Mouse (Mus musculus): ENCODE measurements around the gene Bap1. TPM values are rescaled to one million over a fixed set of nuclear protein-coding genes. Genes with fewer than 3 reads are reported as not detected.

Bap1 gene
- polyA plus RNA-seq, 1 experiment: 43.2 TPM

Other genes starting within 250 kb of the Bap1 start
- 269 and 320 TPM in 2 replicates for gene Spcs1, start 249.8 kb upstream of the Bap1 start, polyA plus RNA-seq (2012; rRNA removed)
- gene Pbrm1, start 232.3 kb upstream of the Bap1 start, polyA plus RNA-seq (2012; rRNA removed): 21.5 and 26.9 TPM in 2 replicates
- gene Gnl3, start 232.3 kb upstream of the Bap1 start, polyA plus RNA-seq (2012; rRNA removed): 51.0 and 68.7 TPM in 2 replicates
- 28.1 and 42.8 TPM in 2 replicates for gene Smim4, start 122.5 kb upstream of the Bap1 start, polyA plus RNA-seq (2012; rRNA removed)
- gene Nt5dc2, start 120.4 kb upstream of the Bap1 start, polyA plus RNA-seq (2012; rRNA removed): 8.0 and 8.1 TPM in 2 replicates
- 85.3 and 90.2 TPM in 2 replicates for gene Stab1, start 82.8 kb upstream of the Bap1 start, polyA plus RNA-seq (2012; rRNA removed)
- 3.0 and 3.5 TPM in 2 replicates for gene Tnnc1, start 43.1 kb upstream of the Bap1 start, polyA plus RNA-seq (2012; rRNA removed)
- gene Nisch, start 34.5 kb upstream of the Bap1 start, polyA plus RNA-seq (2012; rRNA removed): 211 and 293 TPM in 2 replicates
- gene Sema3g, start 33.6 kb upstream of the Bap1 start, polyA plus RNA-seq (2012; rRNA removed): 3.6 and 5.9 TPM in 2 replicates
- gene Phf7, start 133 bp upstream of the Bap1 start, polyA plus RNA-seq (2012; rRNA removed): 8.9 and 9.0 TPM in 2 replicates
- 2.3 and 2.4 TPM in 2 replicates for gene Dnah1, start 72.4 kb downstream of the Bap1 start, polyA plus RNA-seq (2012; rRNA removed)
- gene Capn7, start 85.2 kb downstream of the Bap1 start, polyA plus RNA-seq (2012; rRNA removed): 29.0 and 34.9 TPM in 2 replicates
- gene Sh3bp5, start 184.6 kb downstream of the Bap1 start, polyA plus RNA-seq (2012; rRNA removed): 36.1 and 37.0 TPM in 2 replicates
- gene Eaf1, start 242.9 kb downstream of the Bap1 start, polyA plus RNA-seq (2012; rRNA removed): 19.7 and 21.5 TPM in 2 replicates
- 15.0 and 16.8 TPM in 2 replicates for gene Mettl6, start 243.6 kb downstream of the Bap1 start, polyA plus RNA-seq (2012; rRNA removed)

Data from urinary bladder, adult 2 months (tissue).